Mouse (Mus musculus): ENCODE results near the gene Mmp28.

Mmp28 gene

GRCm38 (mm10) chr11:83409087-83409754, 53.6 kb downstream of the Mmp28 start, which contains the start of gene Rasl10b:
Rasl10b (plus strand) TSS chr11:83409137.
- DNase-seq (ENCODE audit: low read depth in 1 of 2, low spot score in 2 of 2), result no peak

GRCm38 (mm10) chr11:83408242-83408641, 54.6 kb downstream of the Mmp28 start:
- DNase-seq (ENCODE audit: low read depth in 1 of 2, low spot score in 2 of 2), result no peak

- no peak for DNase-seq (ENCODE audit: low read depth in 1 of 2, low spot score in 2 of 2)
Observed at GRCm38 (mm10) chr11:83406391-83406790, 56.5 kb downstream of the Mmp28 start.

GRCm38 (mm10) chr11:83403787-83404186, 59.1 kb downstream of the Mmp28 start:
- no peak for DNase-seq (ENCODE audit: low read depth in 1 of 2, low spot score in 2 of 2)

GRCm38 (mm10) chr11:83398724-83399123, 64.1 kb downstream of the Mmp28 start:
- no peak for DNase-seq (ENCODE audit: low read depth in 1 of 2, low spot score in 2 of 2)

GRCm38 (mm10) chr11:83397626-83398025, 65.2 kb downstream of the Mmp28 start:
- no peak for DNase-seq (ENCODE audit: low read depth in 1 of 2, low spot score in 2 of 2)

- no peak for DNase-seq (ENCODE audit: low read depth in 1 of 2, low spot score in 2 of 2)
Observed at GRCm38 (mm10) chr11:83394802-83395439, 68.0 kb downstream of the Mmp28 start.

- no peak for DNase-seq (ENCODE audit: low read depth in 1 of 2, low spot score in 2 of 2)
Observed at GRCm38 (mm10) chr11:83393062-83393461, 69.8 kb downstream of the Mmp28 start.
